Mouse (Mus musculus) forebrain, embryonic 11.5 days (tissue): ENCODE measurements at regions not wholly inside any gene's neighbourhood (a gene's known extent, or its start where the extent isn't known, plus 50 kb on each side); places are given as distances from the start of the nearest gene placed in this dataset.

Source experiments
- ATAC-seq: fragments of 200-750 bp; cut with Nextera tagmentation; replicated peaks from 2 replicates; pipeline ENCODE4 v1.8.0; 2017; ENCODE audit warnings: moderate TSS enrichment; ENCODE audit not compliant: low FRiP score
- DNase-seq: peaks from one replicate; pipeline ENCODE4 v3.0.0-alpha.2; 2017; ENCODE audit warnings: low spot score
- H3K27ac ChIP-seq: fragments of 300-500 bp; sonication (generic); 2 replicates; pipeline ENCODE4 v1.5.1; 2014; ENCODE audit warnings: low read depth, low read length
- H3K27me3 ChIP-seq: fragments of 300-500 bp; sonication (generic); 2 replicates; pipeline ENCODE4 v1.6.1; 2014; ENCODE audit warnings: mild to moderate bottlenecking, low read length, mixed read lengths; ENCODE audit not compliant: control insufficient read depth, insufficient read depth
- H3K36me3 ChIP-seq: fragments of 300-500 bp; sonication (generic); 2 replicates; pipeline ENCODE4 v1.6.1; 2014; ENCODE audit warnings: mild to moderate bottlenecking, low read length, moderate library complexity, mixed read lengths; ENCODE audit not compliant: control insufficient read depth, insufficient read depth
- H3K4me1 ChIP-seq: fragments of 300-500 bp; sonication (generic); replicated peaks from 2 replicates; pipeline ENCODE4 v1.6.1; 2014; ENCODE audit warnings: low read length, mixed read lengths; ENCODE audit not compliant: control insufficient read depth, insufficient read depth
- H3K4me2 ChIP-seq: fragments of 300-500 bp; sonication (generic); 2 replicates; pipeline ENCODE4 v1.6.1; 2014; ENCODE audit warnings: low read depth, mild to moderate bottlenecking, low read length, moderate library complexity, mixed read lengths; ENCODE audit not compliant: severe bottlenecking
- H3K4me3 ChIP-seq: fragments of 300-500 bp; sonication (generic); 2 replicates; pipeline ENCODE4 v1.5.1; 2014; ENCODE audit warnings: low read depth, low read length
- H3K9ac ChIP-seq: fragments of 300-500 bp; sonication (generic); 2 replicates; pipeline ENCODE4 v1.6.1; 2014; ENCODE audit warnings: low read length
- H3K9me3 ChIP-seq: fragments of 300-500 bp; sonication (generic); 2 replicates; pipeline ENCODE4 v1.6.1; 2016; ENCODE audit warnings: low read length, mixed read lengths; ENCODE audit not compliant: control insufficient read depth
- WGBS: fragments of 180-500 bp; shearing (Covaris S2); extraction: QIAGEN DNeasy Blood & Tissue Kit; methylation state at CpG from one replicate; pipeline ENCODE4 v1.1.7; 2014; 5-methylcytosine and 5-hydroxymethylcytosine counted together

GRCm38 (mm10) chr4:82154021-82154555 is 551.5 kb downstream of the Nfib start:
- no peaks in the 10 kb centered on the region for H3K9me3 ChIP-seq
- DNase-seq (no peak), ATAC-seq (no peak)
- no peak overlapping the region for H3K27ac ChIP-seq
- H3K4me1 ChIP-seq = 0 out of 2 replicates have a peak, but pooled peaks cover 3% of the 10 kb centered on the region
- no peak overlapping the region for H3K9ac ChIP-seq
- H3K4me3 ChIP-seq = no peak overlapping the region
- 82% methylated on average over 9 of the region's 9 CpGs for WGBS
- H3K36me3 ChIP-seq = no peaks in the 10 kb centered on the region
- no peaks in the 10 kb centered on the region for H3K27me3 ChIP-seq
- no peak overlapping the region for H3K4me2 ChIP-seq

DNA sequence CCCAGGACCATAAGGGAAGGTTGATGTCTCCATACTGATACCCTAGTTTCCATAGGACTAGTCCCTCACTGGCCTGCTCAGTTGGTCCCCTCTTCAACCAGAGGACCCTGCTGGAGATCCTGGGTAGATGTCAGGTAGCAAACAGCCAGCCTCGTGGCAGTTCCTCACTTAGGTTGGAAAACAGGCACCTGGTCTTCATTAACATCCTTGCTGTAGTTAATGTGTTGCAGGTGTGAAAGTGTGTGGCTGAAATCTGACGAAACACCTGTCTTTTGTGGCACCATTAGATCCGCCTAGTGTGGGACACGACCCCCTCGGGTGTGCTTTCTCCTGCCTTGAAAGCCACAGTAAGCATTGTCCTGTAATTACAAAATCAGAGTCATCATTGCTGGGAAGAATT is 551.9 kb downstream of the Nfib start:
- ATAC-seq (no peak), DNase-seq (no peak)
- no peaks in the 10 kb centered on the region for H3K36me3 ChIP-seq
- H3K27me3 ChIP-seq = no peaks in the 10 kb centered on the region
- H3K4me2 ChIP-seq = no peak overlapping the region
- H3K9me3 ChIP-seq = no peaks in the 10 kb centered on the region
- H3K27ac ChIP-seq = no peak overlapping the region
- H3K4me3 ChIP-seq = no peak overlapping the region
- WGBS = 66% methylated on average over 5 of the region's 5 CpGs
- no peak overlapping the region for H3K9ac ChIP-seq
- H3K4me1 ChIP-seq = 0 out of 2 replicates have a peak, but pooled peaks cover 3% of the 10 kb centered on the region

- H3K4me1 ChIP-seq = 0 out of 2 replicates have a peak, but pooled peaks cover 2% of the 10 kb centered on the region
- 81% methylated on average over 1 of the region's 1 CpGs for WGBS
- H3K27me3 ChIP-seq = no peaks in the 10 kb centered on the region
- no peak overlapping the region for H3K4me2 ChIP-seq
- ATAC-seq (no peak), DNase-seq (no peak)
- no peaks in the 10 kb centered on the region for H3K9me3 ChIP-seq
- no peaks in the 10 kb centered on the region for H3K36me3 ChIP-seq
- no peak overlapping the region for H3K9ac ChIP-seq
- H3K27ac ChIP-seq = no peak overlapping the region
- H3K4me3 ChIP-seq = no peak overlapping the region
Observed at GRCm38 (mm10) chr4:82149957-82150356, 555.6 kb downstream of the Nfib start.

- no peak overlapping the region for H3K27ac ChIP-seq
- 0 out of 2 replicates have a peak, but pooled peaks cover 2% of the 10 kb centered on the region for H3K4me1 ChIP-seq
- 46% methylated on average over 6 of the region's 6 CpGs for WGBS
- no peak overlapping the region for H3K4me3 ChIP-seq
- ATAC-seq (no peak), DNase-seq (no peak)
- H3K9me3 ChIP-seq = no peaks in the 10 kb centered on the region
- no peak overlapping the region for H3K9ac ChIP-seq
- no peaks in the 10 kb centered on the region for H3K36me3 ChIP-seq
- H3K27me3 ChIP-seq = no peaks in the 10 kb centered on the region
- no peak overlapping the region for H3K4me2 ChIP-seq
Observed at GRCm38 (mm10) chr4:82148129-82149064, 557.2 kb downstream of the Nfib start.

DNA sequence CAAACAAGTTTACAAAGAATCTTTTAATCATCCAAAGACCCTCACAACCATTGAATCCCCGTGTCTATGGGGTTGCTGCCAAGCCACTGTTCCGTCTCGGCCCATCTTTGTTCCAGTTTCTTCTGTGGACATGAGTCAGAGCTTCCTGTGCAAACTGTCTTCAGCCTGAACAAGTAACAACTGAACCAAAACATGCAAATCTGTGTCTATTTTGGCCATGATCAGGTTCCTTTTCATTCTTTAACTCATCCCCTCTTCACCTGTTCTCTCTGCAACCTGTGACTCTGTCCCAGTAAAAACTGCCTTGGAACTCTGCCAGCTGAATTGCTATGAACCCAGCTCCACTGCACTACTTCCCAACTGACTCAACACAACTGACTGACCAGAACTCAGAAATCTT is 563.2 kb downstream of the Nfib start:
- ATAC-seq = no peak
- H3K36me3 ChIP-seq = no peaks in the 10 kb centered on the region
- no peak overlapping the region for H3K9ac ChIP-seq
- no peaks in the 10 kb centered on the region for H3K4me1 ChIP-seq
- H3K4me2 ChIP-seq = no peak overlapping the region
- 82% methylated on average over 3 of the region's 3 CpGs for WGBS
- no peaks in the 10 kb centered on the region for H3K9me3 ChIP-seq
- no peak overlapping the region for H3K27ac ChIP-seq
- DNase-seq = no peak
- no peak overlapping the region for H3K4me3 ChIP-seq
- H3K27me3 ChIP-seq = no peaks in the 10 kb centered on the region

- DNase-seq (no peak), ATAC-seq (no peak)
- H3K4me1 ChIP-seq = no peaks in the 10 kb centered on the region
- no peaks in the 10 kb centered on the region for H3K9me3 ChIP-seq
- H3K4me3 ChIP-seq = no peak overlapping the region
- no peaks in the 10 kb centered on the region for H3K36me3 ChIP-seq
- no peak overlapping the region for H3K27ac ChIP-seq
- WGBS = 93% methylated on average over 6 of the region's 6 CpGs
- no peaks in the 10 kb centered on the region for H3K27me3 ChIP-seq
- no peak overlapping the region for H3K9ac ChIP-seq
- no peak overlapping the region for H3K4me2 ChIP-seq
Observed at GRCm38 (mm10) chr4:82139806-82140205, 565.7 kb downstream of the Nfib start.

GRCm38 (mm10) chr4:82139016-82139415 is 566.5 kb downstream of the Nfib start:
- H3K27ac ChIP-seq = no peak overlapping the region
- no peak overlapping the region for H3K4me2 ChIP-seq
- WGBS = 100% methylated on average over 1 of the region's 1 CpGs
- ATAC-seq (no peak), DNase-seq (no peak)
- H3K9me3 ChIP-seq = no peaks in the 10 kb centered on the region
- no peak overlapping the region for H3K4me3 ChIP-seq
- H3K9ac ChIP-seq = no peak overlapping the region
- H3K4me1 ChIP-seq = no peaks in the 10 kb centered on the region
- no peaks in the 10 kb centered on the region for H3K27me3 ChIP-seq
- no peaks in the 10 kb centered on the region for H3K36me3 ChIP-seq

GRCm38 (mm10) chr4:82132851-82133250 is 572.7 kb downstream of the Nfib start:
- DNase-seq (no peak), ATAC-seq (no peak)
- H3K27me3 ChIP-seq = no peaks in the 10 kb centered on the region
- H3K4me1 ChIP-seq = no peaks in the 10 kb centered on the region
- H3K9ac ChIP-seq = no peak overlapping the region
- H3K4me3 ChIP-seq = no peak overlapping the region
- no peak overlapping the region for H3K4me2 ChIP-seq
- H3K9me3 ChIP-seq = no peaks in the 10 kb centered on the region
- WGBS = 89% methylated on average over 3 of the region's 3 CpGs
- H3K36me3 ChIP-seq = no peaks in the 10 kb centered on the region
- no peak overlapping the region for H3K27ac ChIP-seq
